Mouse (Mus musculus) kidney, postnatal 36 days (tissue): Measurements from ENCODE around the gene Tssk1.

Experiments used
- DNase-seq, 2 experiments: peaks; one replicate each; pipeline ENCODE4 v3.0.0; 2021 to 2022; ENCODE audit warnings: mixed read lengths in 2 of 2

Gene Tssk1

DNA sequence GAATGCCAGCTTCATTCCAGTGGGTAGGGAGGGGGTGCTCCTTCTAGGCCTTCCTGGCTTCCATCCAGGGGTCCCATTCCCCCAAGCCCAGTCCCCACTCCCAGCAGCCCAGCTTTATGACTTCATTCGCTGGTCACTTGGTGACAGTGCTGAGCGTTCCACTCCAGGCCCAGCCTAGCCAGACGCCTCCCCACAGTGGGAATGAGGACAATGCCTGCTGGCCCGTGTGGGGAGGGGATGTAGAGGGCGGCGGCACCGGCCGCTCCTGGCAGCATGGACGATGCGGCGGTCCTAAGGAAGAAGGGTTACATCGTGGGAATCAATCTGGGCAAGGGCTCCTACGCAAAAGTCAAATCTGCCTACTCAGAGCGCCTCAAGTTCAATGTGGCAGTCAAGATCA is 4.4 kb downstream of the Tssk1 start, which contains the start of the genes Dgcr2 and Tssk2:
Dgcr2 (minus strand) TSS at position 101 of the 400 bp plus-strand sequence.
Tssk2 (plus strand) TSS at position 176 of the 400 bp plus-strand sequence.
- no peak for DNase-seq

DNA sequence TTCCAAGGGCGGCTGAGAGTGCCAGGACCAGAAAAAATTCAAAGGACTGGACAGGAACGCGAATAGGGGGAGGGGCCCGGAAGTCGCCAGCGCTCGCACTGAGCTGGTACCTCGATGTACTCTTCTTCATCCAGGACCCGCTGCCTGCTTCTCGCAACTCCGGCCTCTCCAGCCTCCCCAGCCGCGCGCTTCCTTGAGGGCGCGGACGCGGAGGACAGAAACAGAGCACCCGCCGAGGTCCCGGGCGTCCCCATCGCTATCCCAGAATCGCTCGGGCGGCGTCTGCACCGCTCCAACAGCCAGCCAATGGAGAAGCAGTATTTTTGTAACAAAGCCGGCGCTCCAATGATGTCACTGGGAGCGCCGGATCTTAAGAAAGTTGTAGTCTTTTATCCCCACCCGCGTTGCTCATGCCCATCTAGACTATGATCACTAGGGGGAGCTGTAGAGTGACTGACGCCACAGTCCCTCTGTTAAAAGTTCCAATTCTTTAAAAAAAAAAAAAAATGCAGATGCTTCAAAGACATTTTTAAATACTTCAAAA is 17.1 kb downstream of the Tssk1 start, which contains the start of gene Ess2:
Ess2 (minus strand) TSS at position 297 of the 544 bp plus-strand sequence.
- peak; percentile 92 to 96 for DNase-seq

GRCm38 (mm10) chr16:17914307-17915249 is 20.6 kb downstream of the Tssk1 start, which contains the start of gene Gsc2:
Gene Gsc2, minus strand, starts transcription at chr16:17915059.
- DNase-seq, result peak in 1 of 2 experiments; percentile 50

- no peak for DNase-seq
Measured at GRCm38 (mm10) chr16:17920586-17920985, 26.6 kb downstream of the Tssk1 start.

DNA sequence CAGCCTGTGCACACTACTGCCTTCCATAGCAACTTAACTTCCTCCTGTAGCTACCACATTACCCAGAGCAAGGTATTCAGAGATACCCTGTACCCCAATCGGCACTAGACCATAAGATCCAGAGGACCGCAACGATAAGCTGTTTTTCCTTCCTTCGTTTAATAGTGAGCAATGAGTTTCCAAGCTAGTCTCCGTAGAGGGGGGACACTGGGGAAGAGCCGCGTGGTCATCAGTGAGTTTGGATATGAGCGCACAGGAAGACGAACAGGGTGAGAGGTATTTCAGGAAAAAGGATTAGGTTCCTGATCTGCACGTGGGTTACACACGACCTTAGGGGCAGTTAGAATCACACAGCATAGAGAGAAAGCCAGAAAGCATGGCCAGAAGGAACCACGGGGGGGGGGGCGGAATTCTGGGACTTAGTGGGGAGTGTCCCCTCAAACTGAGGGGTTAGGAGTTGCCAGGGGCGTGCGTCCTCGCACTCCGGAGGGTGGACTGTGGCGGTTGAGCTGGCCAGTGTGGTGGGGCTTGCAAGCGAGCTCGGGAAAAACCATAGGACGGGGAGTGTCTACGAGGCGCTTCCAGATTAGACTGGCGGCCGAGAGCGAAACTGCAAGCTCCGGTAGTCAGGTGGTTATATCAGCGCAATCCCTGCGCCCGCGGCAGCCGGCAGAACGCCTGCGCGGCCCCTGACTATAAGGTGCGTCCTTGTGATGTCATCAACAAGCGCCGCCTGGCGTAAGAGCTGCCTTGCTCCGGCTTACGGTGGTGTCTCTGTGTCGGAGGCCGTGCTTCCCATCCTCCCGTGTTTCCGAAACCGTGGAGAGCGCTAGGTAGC is 27.5 kb downstream of the Tssk1 start:
- peak; percentile 97 to 98 for DNase-seq

DNA sequence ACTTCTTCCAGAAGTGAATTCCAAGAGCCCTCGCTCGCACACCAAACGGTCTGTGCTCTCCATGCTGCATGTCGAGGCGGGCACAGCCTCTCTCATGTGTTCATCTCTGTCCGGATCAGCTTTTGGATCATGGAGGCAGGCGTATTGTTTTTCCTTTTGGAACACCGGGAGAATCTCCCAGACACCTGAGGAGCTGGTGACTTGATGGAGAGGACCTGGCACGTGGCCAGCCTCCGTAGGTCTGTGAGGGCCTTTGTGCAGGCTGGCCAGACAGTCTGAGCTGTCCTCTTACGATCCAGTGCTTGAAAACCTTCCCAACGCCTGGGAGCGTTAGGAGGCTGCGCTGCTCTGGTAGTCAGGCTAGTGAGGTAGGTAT is 28.1 kb downstream of the Tssk1 start:
- DNase-seq, result peak in 1 of 2 experiments; percentile 53

DNA sequence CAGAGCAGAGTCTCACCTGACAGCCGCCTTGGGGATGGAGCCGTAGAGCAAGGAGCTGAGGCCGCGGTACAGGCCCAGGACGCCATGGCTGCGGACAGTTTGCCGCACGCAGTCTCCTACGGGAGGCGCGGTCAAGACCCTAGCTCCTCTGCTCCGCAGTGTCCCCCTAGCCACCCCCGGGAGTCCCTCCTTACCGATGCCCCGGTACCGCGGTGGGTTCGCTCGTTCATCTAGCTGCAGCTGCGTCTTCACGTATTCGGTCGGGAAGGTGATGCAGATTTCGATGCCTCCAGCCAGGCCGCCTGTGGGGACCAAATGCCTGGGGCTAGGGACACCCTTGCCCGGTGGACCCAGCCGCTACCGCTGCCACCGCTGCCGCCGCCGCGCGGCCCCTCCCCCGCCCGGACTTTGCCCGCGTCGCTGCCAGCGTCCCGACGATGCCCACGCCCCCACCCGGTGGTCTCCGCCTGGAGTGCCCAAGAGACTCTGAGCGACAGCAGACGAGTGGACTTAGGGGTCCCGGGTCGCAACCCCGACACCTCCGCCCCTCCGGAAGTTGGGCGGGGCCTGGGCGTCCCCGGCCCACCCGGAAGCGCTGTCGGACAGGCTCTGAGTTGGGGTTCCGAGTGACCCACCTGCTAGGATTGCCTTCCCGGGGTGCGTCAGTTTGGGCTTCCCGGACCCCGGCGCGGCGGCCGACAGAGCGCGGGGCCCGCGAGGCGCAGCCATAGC is 33.5 kb downstream of the Tssk1 start:
- peak; percentile 44 to 82 for DNase-seq

DNA sequence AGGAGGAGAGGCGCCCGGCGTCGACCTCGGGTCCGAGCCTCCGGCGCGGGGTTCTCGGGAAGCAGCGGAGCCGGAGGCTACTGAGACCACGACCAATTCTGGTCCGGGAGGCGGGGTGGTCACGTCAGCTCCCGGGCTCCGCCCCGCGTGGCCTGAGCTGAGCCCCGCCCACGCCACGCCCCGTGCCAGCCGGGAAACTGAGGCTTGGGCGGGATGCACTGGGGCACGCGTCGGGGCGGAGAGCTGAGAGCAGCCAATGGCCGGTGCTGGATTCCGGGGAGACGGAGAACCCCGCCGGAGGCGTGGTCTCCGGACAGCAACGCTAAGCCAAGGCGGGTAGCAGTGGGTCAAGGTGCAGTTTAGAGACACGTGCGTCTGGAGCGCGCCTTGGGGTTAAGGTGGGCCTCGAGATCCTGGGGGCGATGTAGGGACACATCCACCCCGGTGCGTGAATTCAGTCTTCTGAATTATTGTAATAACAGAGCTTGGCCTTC is 34.1 kb downstream of the Tssk1 start, which contains the start of gene Slc25a1:
Slc25a1 (minus strand) TSS at position 133 of the 494 bp plus-strand sequence.
- peak; percentile 73 to 90 for DNase-seq

DNA sequence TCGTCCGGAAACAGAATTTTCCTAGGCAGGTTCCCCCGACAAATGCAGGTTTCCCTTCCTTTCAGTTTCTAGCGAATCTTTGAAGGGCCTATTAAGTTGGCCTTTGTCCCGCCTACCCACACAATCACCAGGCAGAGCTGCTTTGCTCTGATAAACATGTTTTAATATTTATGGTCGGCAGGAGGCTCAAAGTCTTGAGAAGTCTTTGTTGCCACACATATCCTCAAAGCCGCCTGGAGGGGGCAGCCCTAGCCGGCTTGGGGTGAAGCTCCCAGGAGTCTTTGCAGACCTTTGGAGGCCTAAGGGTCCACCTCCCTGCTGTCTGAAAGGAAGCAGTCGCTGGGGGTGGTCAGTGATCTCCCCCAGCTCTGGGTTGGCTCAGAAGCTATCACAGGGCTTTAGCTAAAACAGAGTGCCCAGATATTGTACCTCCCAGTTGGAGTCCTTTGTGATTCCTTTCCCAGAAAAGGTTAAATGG is 34.6 kb downstream of the Tssk1 start:
- DNase-seq, result peak; percentile 83 to 85

GRCm38 (mm10) chr16:17929211-17929610 is 35.2 kb downstream of the Tssk1 start:
- no peak for DNase-seq

GRCm38 (mm10) chr16:17929631-17930030 is 35.6 kb downstream of the Tssk1 start:
- no peak for DNase-seq

DNA sequence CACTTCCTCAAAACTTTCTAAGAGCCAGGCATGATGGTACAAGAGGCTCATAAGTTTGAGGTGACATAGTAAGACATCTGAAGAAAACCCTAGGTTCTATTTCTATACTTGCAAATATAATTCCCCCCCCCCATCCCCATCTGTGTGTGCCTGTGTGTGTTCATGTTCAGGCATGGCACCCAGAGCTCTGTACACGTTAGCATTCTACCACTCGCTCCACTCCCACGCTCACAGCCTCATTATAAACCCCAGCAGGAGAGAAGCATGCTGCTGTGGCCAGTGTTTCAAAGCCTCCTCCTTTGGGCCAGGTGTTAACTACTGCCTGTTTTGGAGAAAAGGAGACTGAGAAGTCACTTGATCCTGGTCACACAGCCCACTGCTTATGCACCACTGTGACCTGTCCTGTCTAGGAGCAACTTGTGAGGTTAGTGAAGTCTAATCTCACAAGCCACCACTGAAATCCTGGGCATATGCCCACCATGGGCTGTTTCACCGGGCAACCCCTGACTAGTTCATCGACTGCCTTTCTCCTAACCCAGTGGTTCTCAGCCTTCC is 38.0 kb downstream of the Tssk1 start:
- no peak for DNase-seq

GRCm38 (mm10) chr16:17933594-17934444 is 39.8 kb downstream of the Tssk1 start:
- no peak for DNase-seq

DNA sequence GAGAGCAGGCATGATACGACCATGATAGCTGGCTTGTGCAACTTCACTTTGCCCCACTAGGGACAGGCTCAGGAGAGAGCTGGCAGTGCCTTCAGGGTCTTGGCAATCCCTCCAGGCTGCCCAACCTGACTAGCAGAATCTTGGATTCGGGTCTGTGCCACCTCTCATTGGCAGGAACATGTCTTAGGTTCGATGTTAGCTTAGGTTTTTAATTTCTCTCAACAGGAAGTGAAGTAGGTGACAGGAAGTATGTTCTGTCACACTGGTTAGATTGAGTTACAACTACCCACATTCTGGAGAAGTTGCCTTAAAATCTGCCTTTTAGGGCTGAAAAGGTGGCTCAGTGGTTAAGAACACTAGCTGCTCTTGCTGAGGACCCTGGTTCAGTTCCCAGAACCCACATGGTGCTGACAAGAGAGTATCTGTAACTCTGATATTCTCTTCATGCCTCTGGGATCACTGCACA is 40.5 kb downstream of the Tssk1 start:
- DNase-seq, result no peak

DNA sequence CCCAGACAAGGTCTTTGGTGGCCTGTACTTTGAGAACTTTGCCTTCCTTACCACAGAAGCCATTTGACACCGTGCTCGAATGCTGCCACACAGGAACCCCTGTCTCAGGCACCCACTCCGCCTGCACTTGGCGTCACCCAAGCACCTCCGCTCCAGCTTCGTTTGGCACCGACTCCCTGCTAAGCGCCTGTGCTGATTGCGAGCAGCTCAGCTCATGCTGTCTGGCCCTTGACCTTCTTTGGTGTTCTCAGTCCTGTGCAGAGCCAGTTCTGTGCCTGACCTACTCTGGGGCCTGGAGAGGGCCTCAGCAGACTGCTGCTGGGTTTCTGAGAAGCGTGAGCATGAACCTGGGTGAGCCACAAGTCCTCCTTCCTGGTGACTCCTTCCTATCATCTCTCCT is 42.8 kb downstream of the Tssk1 start:
- no peak for DNase-seq

GRCm38 (mm10) chr16:17938187-17938586 is 44.2 kb downstream of the Tssk1 start:
- DNase-seq, result no peak

DNA sequence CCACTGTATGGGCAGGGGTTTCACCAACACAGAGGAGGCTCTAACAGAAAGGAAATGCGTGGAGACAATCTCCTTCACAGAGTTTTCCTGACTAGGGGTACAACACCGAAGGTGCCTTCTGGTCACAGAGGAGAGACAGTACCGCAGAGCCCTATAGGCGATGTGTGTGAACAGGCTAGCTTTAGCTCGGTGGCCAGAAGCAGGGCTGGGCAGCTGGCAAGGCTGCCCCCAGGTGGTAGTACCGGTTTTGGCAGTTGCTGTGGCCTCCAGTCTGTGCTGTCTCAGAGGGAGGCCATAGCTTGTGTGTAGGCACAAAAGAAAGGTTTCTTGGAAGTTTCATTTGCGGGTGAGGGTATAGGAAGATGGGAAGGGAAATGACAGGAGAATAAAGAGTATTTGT is 44.8 kb downstream of the Tssk1 start:
- DNase-seq, result peak; percentile 76 to 88

DNA sequence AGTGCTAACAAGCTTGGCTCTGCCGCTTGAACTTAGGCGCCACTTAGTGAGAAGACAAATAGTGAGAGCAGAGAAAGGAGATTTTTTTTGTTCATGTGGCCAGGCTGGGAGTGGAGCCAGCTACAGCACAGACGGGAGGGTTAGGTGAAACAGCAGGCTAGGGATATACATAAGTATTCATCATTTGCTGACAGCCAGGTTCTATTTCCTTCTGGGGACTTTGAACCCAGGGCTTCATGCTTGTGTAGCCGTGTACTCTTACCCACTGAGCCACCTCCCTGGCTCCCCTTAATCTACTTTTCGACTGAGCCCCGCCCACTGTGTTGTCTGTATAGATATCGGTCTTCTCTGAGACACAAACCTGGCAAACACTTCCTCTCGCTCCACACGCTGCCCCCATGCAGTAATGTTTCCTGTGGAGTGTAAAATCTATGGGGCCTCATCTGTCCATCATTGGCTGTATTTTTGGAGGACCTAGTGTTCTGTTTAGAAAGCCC is 45.3 kb downstream of the Tssk1 start:
- DNase-seq, result no peak

DNA sequence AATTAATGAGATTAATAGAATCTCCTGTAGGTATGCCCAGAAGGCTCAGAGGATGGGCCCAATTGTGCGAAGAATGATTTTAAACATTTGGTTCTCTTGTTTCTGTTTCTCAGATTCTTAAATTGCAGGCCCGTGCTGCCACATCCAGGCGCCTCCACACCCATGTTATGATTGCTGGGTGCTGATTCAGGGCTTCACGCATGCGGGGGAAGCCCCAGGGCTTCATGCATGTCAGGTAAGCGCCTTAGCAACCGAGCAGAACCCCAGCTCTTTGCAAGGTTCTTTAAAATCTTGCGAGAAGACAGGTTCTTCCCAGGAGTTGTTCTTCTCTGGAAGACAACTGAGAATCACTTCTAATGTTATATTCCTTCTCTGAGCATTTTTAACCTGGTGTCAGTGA is 49.4 kb downstream of the Tssk1 start:
- DNase-seq, result no peak
